Mouse (Mus musculus): ENCODE data around the gene Lrrc61. TPM values are rescaled to one million over a fixed set of nuclear protein-coding genes. Genes with fewer than 3 reads are reported as not detected.

Lrrc61 gene
- polyA plus RNA-seq, 1 experiment, result 4.9 TPM

DNA sequence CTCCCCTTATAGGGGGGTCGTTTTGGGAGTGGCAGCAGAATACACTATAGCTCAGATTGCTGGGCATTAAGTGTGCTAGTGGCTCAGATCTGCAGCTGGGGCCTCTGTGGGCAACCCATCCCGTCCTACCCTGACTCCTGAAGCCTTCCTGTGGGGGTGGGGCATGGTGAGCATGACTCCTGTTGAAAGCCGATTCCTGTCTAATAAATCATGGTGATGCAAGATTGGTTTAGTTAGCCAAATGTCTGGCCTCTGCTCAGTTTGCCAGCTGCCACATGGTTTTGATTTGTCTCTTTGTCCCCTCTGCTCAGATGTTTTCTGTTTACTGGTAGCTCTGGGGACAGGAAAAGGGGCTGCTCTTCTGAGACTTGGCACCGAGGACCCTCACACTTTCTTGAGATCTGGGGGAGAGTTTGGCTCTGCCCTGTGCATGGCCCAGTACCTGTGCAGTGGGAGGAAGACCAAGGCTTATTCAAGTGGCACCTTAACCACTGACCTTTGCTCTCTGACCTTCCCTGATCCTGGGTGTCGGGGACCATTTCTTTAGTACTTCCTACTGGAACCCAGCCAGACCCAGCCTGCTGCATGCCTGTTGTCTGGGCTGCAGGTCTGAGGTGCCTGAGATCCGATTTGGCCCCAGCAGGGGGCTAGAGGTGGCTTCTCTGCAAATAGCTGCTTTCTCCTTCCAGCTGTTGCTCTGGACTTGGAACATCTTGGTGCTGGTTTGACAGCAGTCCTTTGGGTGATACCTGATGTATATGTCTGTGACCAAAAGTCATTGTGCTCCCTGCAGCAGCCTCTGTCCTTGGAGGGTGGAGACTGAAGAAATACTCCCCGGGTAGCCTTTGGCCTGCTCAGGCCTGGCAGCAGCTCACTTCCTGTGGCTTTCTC, 12.8 kb upstream of the Lrrc61 start:
- H3K4me1 ChIP-seq (ENCODE audit: control insufficient read depth, insufficient read depth, low read length), result no peaks in the 10 kb centered on the region; the same call in 1 of the 2 replicates
- 8% methylated on average over 7 of the region's 7 CpGs for WGBS
- TF ChIP-seq POLR2A (IDR thresholded peaks at IDR 0.05; ENCODE audit: borderline replicate concordance, control insufficient read depth, low read depth, low read length) (no peak), CTCF (IDR thresholded peaks at IDR 0.05; ENCODE audit: control insufficient read depth, insufficient read depth, low read length) (no peak)

DNA sequence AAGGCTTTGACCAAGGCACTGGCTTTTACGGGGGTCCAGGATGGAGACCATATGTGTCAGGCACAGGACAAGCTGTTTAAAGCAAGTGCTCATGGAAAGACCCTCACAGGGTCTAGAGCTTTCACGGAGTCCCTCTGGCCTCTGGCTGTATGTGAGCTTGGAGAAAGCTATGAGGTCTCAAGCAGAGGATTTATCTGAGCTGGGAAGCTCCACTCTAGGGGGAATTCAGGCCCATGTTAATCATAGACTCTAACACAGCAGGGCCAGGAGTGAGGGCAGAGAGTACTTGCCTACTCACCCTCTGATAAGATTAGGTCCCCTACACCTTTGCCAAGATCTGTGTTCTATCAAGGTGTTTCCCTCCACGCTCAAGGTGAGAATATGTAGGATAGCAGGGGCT, 12.0 kb upstream of the Lrrc61 start:
- Histone ChIP-seq H3K4me3 (replicated peaks; ENCODE audit: control insufficient read depth, low read depth, low read length) (no peak overlapping the region), H3K27ac (ENCODE audit: control insufficient read depth, insufficient read depth, low read depth, low read length, poor library complexity) (no peak overlapping the region), H3K4me1 (ENCODE audit: control insufficient read depth, insufficient read depth, low read length) (no peaks in the 10 kb centered on the region; the same call in 1 of the 2 replicates)
- 81% methylated on average over 3 of the region's 3 CpGs for WGBS
- TF ChIP-seq POLR2A (IDR thresholded peaks at IDR 0.05; ENCODE audit: borderline replicate concordance, control insufficient read depth, low read depth, low read length), result no peak
- TF ChIP-seq CTCF (IDR thresholded peaks at IDR 0.05; ENCODE audit: control insufficient read depth, insufficient read depth, low read length), result no peak

More for the DNA sequence above, 12.8 kb upstream of the Lrrc61 start:
- Histone ChIP-seq H3K27ac (ENCODE audit: control insufficient read depth, insufficient read depth, low read depth, low read length, poor library complexity) (no peak overlapping the region), H3K4me3 (replicated peaks; ENCODE audit: control insufficient read depth, low read depth, low read length) (no peak overlapping the region)

DNA sequence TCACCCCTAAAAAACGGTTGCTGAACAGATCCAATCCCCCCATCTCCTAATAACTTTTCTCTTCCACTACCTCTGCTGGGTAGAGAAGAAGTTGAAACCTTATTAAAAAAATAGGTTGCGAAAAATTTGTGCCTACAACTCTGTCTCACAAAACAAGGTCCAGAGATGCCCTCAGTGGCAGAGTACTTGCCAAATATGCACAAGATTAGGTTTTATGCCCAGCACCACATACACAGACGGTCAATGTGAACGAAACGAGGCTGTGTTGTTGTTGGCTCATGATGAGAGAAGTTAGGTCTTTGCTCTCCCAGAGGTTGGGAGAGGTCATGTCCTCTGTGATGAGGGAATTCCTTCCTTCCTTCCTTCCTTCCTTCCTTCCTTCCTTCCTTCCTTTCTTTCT, 9.3 kb upstream of the Lrrc61 start:
- H3K4me1 ChIP-seq (ENCODE audit: control insufficient read depth, insufficient read depth, low read length), result no peaks in the 10 kb centered on the region; the same call in 1 of the 2 replicates
- H3K4me3 ChIP-seq (replicated peaks; ENCODE audit: control insufficient read depth, low read depth, low read length), result no peak overlapping the region
- no peak overlapping the region for H3K27ac ChIP-seq (ENCODE audit: control insufficient read depth, insufficient read depth, low read depth, low read length, poor library complexity)
- WGBS, result 77% methylated on average over 5 of the region's 5 CpGs
- TF ChIP-seq CTCF (IDR thresholded peaks at IDR 0.05; ENCODE audit: control insufficient read depth, insufficient read depth, low read length), result no peak
- no peak for TF ChIP-seq POLR2A (IDR thresholded peaks at IDR 0.05; ENCODE audit: borderline replicate concordance, control insufficient read depth, low read depth, low read length)

- no peak overlapping the region for H3K4me3 ChIP-seq (replicated peaks; ENCODE audit: control insufficient read depth, low read depth, low read length)
- 0 out of 2 replicates have a peak, but pooled peaks have one; percentile 12 for TF ChIP-seq CTCF (IDR thresholded peaks at IDR 0.05; ENCODE audit: control insufficient read depth, insufficient read depth, low read length)
- TF ChIP-seq POLR2A (IDR thresholded peaks at IDR 0.05; ENCODE audit: borderline replicate concordance, control insufficient read depth, low read depth, low read length), result no peak
- no peak overlapping the region for H3K27ac ChIP-seq (ENCODE audit: control insufficient read depth, insufficient read depth, low read depth, low read length, poor library complexity)
- 6% methylated on average over 1 of the region's 1 CpGs for WGBS
- no peaks in the 10 kb centered on the region; the same call in 1 of the 2 replicates for H3K4me1 ChIP-seq (ENCODE audit: control insufficient read depth, insufficient read depth, low read length)
Observed at GRCm38 (mm10) chr6:48546271-48546670, 8.3 kb upstream of the Lrrc61 start.

GRCm38 (mm10) chr6:48546858-48547257, 7.7 kb upstream of the Lrrc61 start:
- Histone ChIP-seq H3K27ac (ENCODE audit: control insufficient read depth, insufficient read depth, low read depth, low read length, poor library complexity) (no peak overlapping the region), H3K4me1 (ENCODE audit: control insufficient read depth, insufficient read depth, low read length) (no peaks in the 10 kb centered on the region; the same call in 1 of the 2 replicates), H3K4me3 (replicated peaks; ENCODE audit: control insufficient read depth, low read depth, low read length) (no peak overlapping the region)
- TF ChIP-seq POLR2A (IDR thresholded peaks at IDR 0.05; ENCODE audit: borderline replicate concordance, control insufficient read depth, low read depth, low read length), result no peak
- TF ChIP-seq CTCF (IDR thresholded peaks at IDR 0.05; ENCODE audit: control insufficient read depth, insufficient read depth, low read length), result no peak
- WGBS, result 73% methylated on average over 4 of the region's 4 CpGs

DNA sequence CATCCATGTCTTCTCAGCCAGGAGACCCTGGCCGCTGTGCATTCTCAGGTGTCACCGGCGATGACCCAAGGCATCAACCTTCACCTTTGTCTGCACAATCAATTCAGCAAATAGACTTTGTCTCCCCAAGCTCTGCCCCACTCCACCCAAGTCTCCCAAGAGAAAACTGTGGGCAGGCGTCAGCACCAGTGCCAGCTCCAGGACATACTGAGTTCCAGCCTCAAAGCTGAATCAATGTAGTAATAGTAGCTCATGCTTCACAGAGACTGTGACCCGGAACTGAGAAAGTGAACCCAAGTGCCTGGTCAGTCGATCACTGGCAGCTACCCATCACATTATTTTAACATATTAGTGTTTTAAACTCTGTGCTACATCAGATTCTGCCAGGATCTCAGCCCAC, 6.3 kb upstream of the Lrrc61 start:
- H3K4me1 ChIP-seq (ENCODE audit: control insufficient read depth, insufficient read depth, low read length), result no peaks in the 10 kb centered on the region
- WGBS, result 80% methylated on average over 6 of the region's 6 CpGs
- no peak overlapping the region for H3K4me3 ChIP-seq (replicated peaks; ENCODE audit: control insufficient read depth, low read depth, low read length)
- TF ChIP-seq POLR2A (IDR thresholded peaks at IDR 0.05; ENCODE audit: borderline replicate concordance, control insufficient read depth, low read depth, low read length), result no peak
- TF ChIP-seq CTCF (IDR thresholded peaks at IDR 0.05; ENCODE audit: control insufficient read depth, insufficient read depth, low read length), result no peak
- no peak overlapping the region for H3K27ac ChIP-seq (ENCODE audit: control insufficient read depth, insufficient read depth, low read depth, low read length, poor library complexity)

- Histone ChIP-seq H3K27ac (ENCODE audit: control insufficient read depth, insufficient read depth, low read depth, low read length, poor library complexity) (no peak overlapping the region), H3K4me3 (replicated peaks; ENCODE audit: control insufficient read depth, low read depth, low read length) (no peak overlapping the region), H3K4me1 (ENCODE audit: control insufficient read depth, insufficient read depth, low read length) (no peaks in the 10 kb centered on the region)
- 80% methylated on average over 4 of the region's 4 CpGs for WGBS
- TF ChIP-seq CTCF (IDR thresholded peaks at IDR 0.05; ENCODE audit: control insufficient read depth, insufficient read depth, low read length), result no peak
- TF ChIP-seq POLR2A (IDR thresholded peaks at IDR 0.05; ENCODE audit: borderline replicate concordance, control insufficient read depth, low read depth, low read length), result no peak
Observed at GRCm38 (mm10) chr6:48552918-48553317, 1.7 kb upstream of the Lrrc61 start.

GRCm38 (mm10) chr6:48553819-48554218, 777 bp upstream of the Lrrc61 start:
- H3K4me3 ChIP-seq (replicated peaks; ENCODE audit: control insufficient read depth, low read depth, low read length), result no peak overlapping the region
- peak overlapping the region; percentile 92; the same call in 1 of the 2 replicates for H3K27ac ChIP-seq (ENCODE audit: control insufficient read depth, insufficient read depth, low read depth, low read length, poor library complexity)
- no peaks in the 10 kb centered on the region for H3K4me1 ChIP-seq (ENCODE audit: control insufficient read depth, insufficient read depth, low read length)
- WGBS, result 92% methylated on average over 4 of the region's 4 CpGs
- TF ChIP-seq CTCF (IDR thresholded peaks at IDR 0.05; ENCODE audit: control insufficient read depth, insufficient read depth, low read length) (no peak), POLR2A (IDR thresholded peaks at IDR 0.05; ENCODE audit: borderline replicate concordance, control insufficient read depth, low read depth, low read length) (no peak)

All from bone marrow, adult 2 months (tissue).